21 mouse cellular contexts compared by ENCODE assay signal in genomic region chr15:84056083-84056482, GRCm38 (mm10). TPM values are rescaled to one million over a fixed set of nuclear protein-coding genes. Genes with fewer than 3 reads are reported as not detected.
DNase-seq lines count a peak whose midpoint lies in the region; ATAC-seq and TF ChIP-seq lines count a peak whose summit lies in the region.
"Had no signal": no experiment of that assay in that cellular context is flagged by ENCODE, and none has a peak within 500 bp of the region (broad histone marks: within the 10 kb centered on the region; RNA-seq: fewer than 3 reads in every experiment).

No protein-coding gene starts in this region.

- no peaks in the 10 kb centered on the region for H3K4me1 ChIP-seq in kidney, adult 2 months (ENCODE audit: control insufficient read depth, insufficient read depth, low read length)
- H3K4me1 ChIP-seq in lung, postnatal 0 days (ENCODE audit: insufficient read depth, low read depth, low read length): no peaks in the 10 kb centered on the region
- no peaks in the 10 kb centered on the region for H3K4me1 ChIP-seq in lung, adult 2 months (ENCODE audit: control insufficient read depth, insufficient read depth, low read length)
- H3K4me1 ChIP-seq in MEL (ENCODE audit: control insufficient read depth in 1 of 2, insufficient read depth in 2 of 2, low read length in 2 of 2): no peaks in the 10 kb centered on the region
- H3K4me1 ChIP-seq in stomach, postnatal 0 days (replicated peaks; ENCODE audit: control insufficient read depth, insufficient read depth): no peaks in the 10 kb centered on the region
- H3K4me1 ChIP-seq: embryonic facial prominence, embryonic 13.5 days; limb, embryonic 10.5 days had no signal

- no peaks in the 10 kb centered on the region for H3K9me3 ChIP-seq in lung, postnatal 0 days (ENCODE audit: low read length)
- H3K9me3 ChIP-seq in MEL (replicated peaks; ENCODE audit: insufficient read depth, low read length): no peaks in the 10 kb centered on the region
- no peaks in the 10 kb centered on the region for H3K9me3 ChIP-seq in stomach, postnatal 0 days (ENCODE audit: control insufficient read depth, low read length)
- H3K9me3 ChIP-seq: embryonic facial prominence, embryonic 13.5 days; heart, embryonic 10.5 days; limb, embryonic 10.5 days; midbrain, embryonic 12.5 days had no signal

- WGBS in kidney, adult 2 months: 70% methylated on average over 5 of the region's 5 CpGs
- 50% methylated on average over 5 of the region's 5 CpGs for WGBS in lung, postnatal 0 days
- WGBS in lung, adult 2 months: 66% methylated on average over 5 of the region's 5 CpGs
- WGBS in stomach, postnatal 0 days: 68% methylated on average over 5 of the region's 5 CpGs

- H3K27ac ChIP-seq in kidney, adult 2 months (ENCODE audit: insufficient read depth, low read depth, low read length): no peak overlapping the region
- H3K27ac ChIP-seq in lung, postnatal 0 days (ENCODE audit: low read length): no peak overlapping the region
- H3K27ac ChIP-seq in MEL (ENCODE audit: control insufficient read depth, low read depth, low read length): no peak overlapping the region
- H3K27ac ChIP-seq in stomach, postnatal 0 days (replicated peaks): no peak overlapping the region
- H3K27ac ChIP-seq: embryonic facial prominence, embryonic 13.5 days; heart, embryonic 10.5 days; limb, embryonic 10.5 days; macrophage; midbrain, embryonic 12.5 days had no signal

- no peak for ATAC-seq in lung, postnatal 0 days
- no peak for ATAC-seq in stomach, postnatal 0 days (ENCODE audit: low FRiP score, low TSS enrichment)
- ATAC-seq: hindbrain, embryonic 16.5 days had no signal

- H3K27me3 ChIP-seq in kidney, adult 2 months (replicated peaks; ENCODE audit: control insufficient read depth, insufficient read depth, low read length): no peaks in the 10 kb centered on the region
- no peaks in the 10 kb centered on the region for H3K27me3 ChIP-seq in lung, postnatal 0 days (replicated peaks; ENCODE audit: insufficient read depth, low read length)
- H3K27me3 ChIP-seq in MEL (ENCODE audit: control insufficient read depth in 1 of 2, insufficient read depth in 2 of 2, low read length in 2 of 2): no peaks in the 10 kb centered on the region
- H3K27me3 ChIP-seq in stomach, postnatal 0 days (ENCODE audit: control insufficient read depth, insufficient read depth, low read length): no peaks in the 10 kb centered on the region

- no peak overlapping the region for H3K9ac ChIP-seq in lung, postnatal 0 days (replicated peaks; ENCODE audit: low read depth)
- H3K9ac ChIP-seq in MEL (ENCODE audit: control insufficient read depth, low read depth, low read length, poor library complexity, severe bottlenecking): no peak overlapping the region
- H3K9ac ChIP-seq in stomach, postnatal 0 days (ENCODE audit: low read length): no peak overlapping the region
- H3K9ac ChIP-seq: embryonic facial prominence, embryonic 13.5 days; midbrain, embryonic 12.5 days had no signal

- no peaks in the 10 kb centered on the region for H3K79me2 ChIP-seq in MEL (ENCODE audit: control insufficient read depth, insufficient read depth, low read length, poor library complexity)

- DNase-seq in kidney, adult 2 months: no peak
- no peak for DNase-seq in kidney, postnatal 14 days
- DNase-seq in lung, postnatal 0 days (ENCODE audit: low spot score): no peak
- DNase-seq in lung, adult 2 months: no peak
- no peak for DNase-seq in MEL (ENCODE audit: low read depth, low spot score)
- no peak for DNase-seq in stomach, postnatal 0 days (ENCODE audit: low spot score)
- DNase-seq in spleen, postnatal 10 days (ENCODE audit: low spot score in 2 of 2): no peak
- DNase-seq: adrenal gland, postnatal 25 days; cerebellum, adult 8-10 months; gastrocnemius, postnatal 25 days; heart, postnatal 36 days; kidney, adult 8-10 months; thymus, adult 2 months had no signal

- H3K4me3 ChIP-seq in kidney, adult 2 months (ENCODE audit: insufficient read depth, low read depth, low read length): no peak overlapping the region
- no peak overlapping the region for H3K4me3 ChIP-seq in lung, postnatal 0 days (ENCODE audit: low read depth, low read length)
- H3K4me3 ChIP-seq in lung, adult 2 months (replicated peaks; ENCODE audit: extremely low read depth, low read depth, low read length): no peak overlapping the region
- H3K4me3 ChIP-seq in MEL (ENCODE audit: control insufficient read depth in 1 of 2, insufficient read depth in 1 of 2, low read depth in 2 of 2, low read length in 2 of 2): no peak overlapping the region
- H3K4me3 ChIP-seq in stomach, postnatal 0 days (ENCODE audit: low read depth, low read length): no peak overlapping the region
- H3K4me3 ChIP-seq: embryonic facial prominence, embryonic 13.5 days; heart, embryonic 10.5 days; limb, embryonic 10.5 days; midbrain, embryonic 12.5 days had no signal

- no peaks in the 10 kb centered on the region for H3K36me3 ChIP-seq in kidney, adult 2 months (ENCODE audit: control insufficient read depth, insufficient read depth, low read length)
- no peaks in the 10 kb centered on the region for H3K36me3 ChIP-seq in lung, postnatal 0 days (ENCODE audit: insufficient read depth, low read length)
- H3K36me3 ChIP-seq in MEL (ENCODE audit: control insufficient read depth in 1 of 2, insufficient read depth in 2 of 2, low read length in 2 of 2): no peaks in the 10 kb centered on the region
- no peaks in the 10 kb centered on the region for H3K36me3 ChIP-seq in stomach, postnatal 0 days (ENCODE audit: control insufficient read depth, insufficient read depth, low read length)
- H3K36me3 ChIP-seq: embryonic facial prominence, embryonic 13.5 days; heart, embryonic 10.5 days; limb, embryonic 10.5 days; midbrain, embryonic 12.5 days had no signal

- 0 out of 2 replicates have a peak, but pooled peaks have one; percentile 8 for TF ChIP-seq CTCF in kidney, adult 2 months (conservative IDR thresholded peaks at IDR 0.05; ENCODE audit: insufficient read depth, insufficient read length, low read depth, low read length)
- peak; percentile 30; the same call in 1 of the 2 replicates for TF ChIP-seq CTCF in lung, postnatal 0 days (IDR thresholded peaks at IDR 0.05)
- no peak for TF ChIP-seq CTCF in lung, adult 2 months (IDR thresholded peaks at IDR 0.05; ENCODE audit: insufficient read depth, low read length)
- peak in 2 of 3 experiments; percentile 17 to 22; a peak in 3 of 6 replicates for TF ChIP-seq CTCF in MEL (IDR thresholded peaks at IDR 0.05 in 2 of 3, conservative IDR thresholded peaks at IDR 0.05 in 1 of 3; ENCODE audit: control insufficient read depth in 1 of 3, insufficient read depth in 1 of 3, low read depth in 2 of 3, low read length in 3 of 3, poor library complexity in 1 of 3, severe bottlenecking in 1 of 3)
- peak; percentile 32; the same call in 1 of the 2 replicates for TF ChIP-seq CTCF in stomach, postnatal 0 days (IDR thresholded peaks at IDR 0.05; ENCODE audit: low read depth)

- no peak overlapping the region for H3K4me2 ChIP-seq in lung, postnatal 0 days (replicated peaks; ENCODE audit: low read depth, low read length)
- no peak overlapping the region for H3K4me2 ChIP-seq in stomach, postnatal 0 days (replicated peaks; ENCODE audit: low read depth)
- H3K4me2 ChIP-seq: embryonic facial prominence, embryonic 13.5 days; midbrain, embryonic 12.5 days had no signal

- no peak; the same call in 1 of the 2 replicates for TF ChIP-seq RAD21 in MEL (IDR thresholded peaks at IDR 0.05; ENCODE audit: low read depth, low read length)

- no peak for TF ChIP-seq POLR2A in kidney, adult 2 months (IDR thresholded peaks at IDR 0.05; ENCODE audit: low read depth, low read length)
- no peak for TF ChIP-seq POLR2A in lung, adult 2 months (IDR thresholded peaks at IDR 0.05; ENCODE audit: borderline replicate concordance, extremely low read depth, low read depth, low read length)
- TF ChIP-seq POLR2A in MEL (IDR thresholded peaks at IDR 0.05; ENCODE audit: control insufficient read depth in 1 of 2, insufficient read depth in 1 of 2, low read depth in 1 of 2, low read length in 2 of 2, poor library complexity in 1 of 2): no peak

- TF ChIP-seq EP300 in lung, postnatal 0 days (IDR thresholded peaks at IDR 0.05): no peak
- no peak for TF ChIP-seq EP300 in MEL (IDR thresholded peaks at IDR 0.05; ENCODE audit: low read depth in 1 of 2, low read length in 2 of 2)
- no peak for TF ChIP-seq EP300 in stomach, postnatal 0 days (optimal IDR thresholded peaks at IDR 0.05)

TF ChIP-seq in MEL, 35 proteins besides CTCF, POLR2A, EP300 and RAD21:
- no peak for TF ChIP-seq ELF1 (IDR thresholded peaks at IDR 0.05; ENCODE audit: low read depth, low read length)
- no peak for TF ChIP-seq CHD1 (IDR thresholded peaks at IDR 0.05; ENCODE audit: low read depth, low read length)
TF ChIP-seq in MEL: peak in this region for 0.

RNA-seq across cellular contexts. Expression of gene Efcab6, which starts 9.1 kb away (rescaled TPM):
- polyA plus RNA-seq in kidney, adult 2 months (2012; rRNA removed): 0.10 and 0.34 TPM in 2 replicates
- polyA plus RNA-seq in lung, postnatal 0 days (2015; fragmentation: Nextera tagmentation; extraction: Ambion mirVana): 0.63 and 0.84 TPM in 2 replicates
- 1.6 and 2.2 TPM in 2 replicates for polyA plus RNA-seq in lung, adult 2 months (2012; rRNA removed)
- not detected in 2 replicates for total RNA-seq in MEL (2012; rRNA removed)
- not detected for polyA plus RNA-seq in MEL (2012; ENCODE audit: insufficient read depth in 1 of 2, insufficient read length in 2 of 2, low read depth in 1 of 2, low replicate concordance in 2 of 2, missing spikeins in 1 of 2)
- polyA plus RNA-seq in stomach, postnatal 0 days (2015; fragmentation: Nextera tagmentation; extraction: Ambion mirVana): 0.07 and 0.22 TPM in 2 replicates
- total RNA-seq: common myeloid progenitor, adult 5-6 weeks; heart, postnatal 36 days had no signal
- polyA plus RNA-seq: heart, embryonic 10.5 days; limb, embryonic 10.5 days; liver, embryonic 16.5 days; macrophage; midbrain, embryonic 12.5 days had no signal

RNA-seq across cellular contexts. Expression of gene Sult4a1, which starts 49.5 kb away (rescaled TPM):
- polyA plus RNA-seq in kidney, adult 2 months (2012; rRNA removed): 0.69 and 1.5 TPM in 2 replicates
- polyA plus RNA-seq in lung, postnatal 0 days (2015; fragmentation: Nextera tagmentation; extraction: Ambion mirVana): 0.17 and 0.24 TPM in 2 replicates
- polyA plus RNA-seq in lung, adult 2 months (2012; rRNA removed): 0.46 and 0.69 TPM in 2 replicates
- total RNA-seq in MEL (2012; rRNA removed): not detected in 2 replicates
- not detected for polyA plus RNA-seq in MEL (2012; ENCODE audit: insufficient read depth in 1 of 2, insufficient read length in 2 of 2, low read depth in 1 of 2, low replicate concordance in 2 of 2, missing spikeins in 1 of 2)
- 3.9 and 4.0 TPM in 2 replicates for polyA plus RNA-seq in stomach, postnatal 0 days (2015; fragmentation: Nextera tagmentation; extraction: Ambion mirVana)
- total RNA-seq: common myeloid progenitor, adult 5-6 weeks; gastrocnemius, postnatal 25 days had no signal
- polyA plus RNA-seq: macrophage had no signal
